Mouse (Mus musculus): Measurements from ENCODE around the gene Nploc4. TPM values are rescaled to one million over a fixed set of nuclear protein-coding genes. Genes with fewer than 3 reads are reported as not detected.
"Not testable (repeated sequence)": the region's sequence is repeated elsewhere in the genome, so short reads cannot be mapped to it uniquely, and the experiment has no call there.

The Nploc4 gene
- polyA plus RNA-seq, 1 experiment from 2014 or later = 26.6 TPM

- H3K27me3 ChIP-seq (replicated peaks) = no peaks in the 10 kb centered on the region
- peak; percentile 15; the same call in 1 of the 2 replicates for ATAC-seq
These were observed 88.7 kb downstream of the Nploc4 start for GRCm38 (mm10) chr11:120348684-120349370.

GRCm38 (mm10) chr11:120347791-120348683, 89.5 kb downstream of the Nploc4 start, which contains the start of gene Actg1:
TSS of gene Actg1 (minus strand) at chr11:120348542.
- peaks cover 29% of the 10 kb centered on the region for H3K4me1 ChIP-seq (replicated peaks)
- peak within 1 kb of the TSS; percentile 99 for H3K4me3 ChIP-seq (replicated peaks)
- 0 out of 2 replicates have a peak, but pooled peaks cover 5% of the 10 kb centered on the region for H3K36me3 ChIP-seq
- no peaks in the 10 kb centered on the region for H3K27me3 ChIP-seq (replicated peaks)
- ATAC-seq = peak; percentile 79
- WGBS = under 1% methylated on average over 102 of the region's 103 CpGs
- H3K9me3 ChIP-seq = no peaks in the 10 kb centered on the region
- H3K4me2 ChIP-seq (replicated peaks) = peak within 1 kb of the TSS; percentile 77
- peak within 1 kb of the TSS; percentile 100 for H3K27ac ChIP-seq
- H3K9ac ChIP-seq = peak within 1 kb of the TSS; percentile 100

More at GRCm38 (mm10) chr11:120348684-120349370, 88.7 kb downstream of the Nploc4 start:
- Histone ChIP-seq H3K9me3 (no peaks in the 10 kb centered on the region), H3K36me3 (0 out of 2 replicates have a peak, but pooled peaks cover 5% of the 10 kb centered on the region), H3K4me2 (replicated peaks) (peak overlapping the region; percentile 77), H3K4me3 (replicated peaks) (peak overlapping the region; percentile 99), H3K27ac (peak overlapping the region; percentile 100), H3K4me1 (replicated peaks) (peaks cover 37% of the 10 kb centered on the region), H3K9ac (peak overlapping the region; percentile 97)
- under 1% methylated on average over 52 of the region's 53 CpGs for WGBS

- H3K27me3 ChIP-seq (replicated peaks) = no peaks in the 10 kb centered on the region
These were observed 90.2 kb downstream of the Nploc4 start for GRCm38 (mm10) chr11:120347301-120347700.

GRCm38 (mm10) chr11:120346383-120347034, 91.0 kb downstream of the Nploc4 start:
- WGBS = 30% methylated on average over 11 of the region's 13 CpGs
- H3K4me3 ChIP-seq (replicated peaks) = peak overlapping the region; percentile 45
- H3K27ac ChIP-seq = 0 out of 2 replicates have a peak overlapping the region, but pooled peaks have one; percentile 22
- H3K9me3 ChIP-seq; ATAC-seq; H3K36me3 ChIP-seq; H3K27me3 ChIP-seq (replicated peaks): not testable (repeated sequence)
- H3K4me1 ChIP-seq (replicated peaks) = peaks cover 16% of the 10 kb centered on the region; the same call in 1 of the 2 replicates
- H3K4me2 ChIP-seq (replicated peaks) = peak overlapping the region; percentile 66
- peak overlapping the region; percentile 56 for H3K9ac ChIP-seq

More at GRCm38 (mm10) chr11:120347301-120347700, 90.2 kb downstream of the Nploc4 start:
- Histone ChIP-seq H3K9me3 (no peaks in the 10 kb centered on the region), H3K4me2 (replicated peaks) (peak overlapping the region; percentile 59), H3K4me3 (replicated peaks) (peak overlapping the region; percentile 99), H3K9ac (peak overlapping the region; percentile 100), H3K36me3 (0 out of 2 replicates have a peak, but pooled peaks cover 5% of the 10 kb centered on the region), H3K4me1 (replicated peaks) (peaks cover 23% of the 10 kb centered on the region), H3K27ac (peak overlapping the region; percentile 99)
- 3% methylated on average over 10 of the region's 10 CpGs for WGBS
- ATAC-seq = no peak

- peak overlapping the region; percentile 27 for H3K9ac ChIP-seq
- peak overlapping the region; percentile 17; the same call in 1 of the 2 replicates for H3K4me3 ChIP-seq (replicated peaks)
- peak overlapping the region; percentile 47 for H3K4me2 ChIP-seq (replicated peaks)
These were observed 92.3 kb downstream of the Nploc4 start for GRCm38 (mm10) chr11:120345067-120345681.

GRCm38 (mm10) chr11:120344310-120344920, 93.1 kb downstream of the Nploc4 start:
- Histone ChIP-seq H3K4me1 (replicated peaks) (0 out of 2 replicates have a peak, but pooled peaks cover 8% of the 10 kb centered on the region), H3K27ac (peak overlapping the region; percentile 68; the same call in 1 of the 2 replicates), H3K4me2 (replicated peaks) (no peak overlapping the region; the same call in 1 of the 2 replicates), H3K9me3 (no peaks in the 10 kb centered on the region), H3K27me3 (replicated peaks) (no peaks in the 10 kb centered on the region), H3K4me3 (replicated peaks) (no peak overlapping the region), H3K9ac (no peak overlapping the region), H3K36me3 (0 out of 2 replicates have a peak, but pooled peaks cover 5% of the 10 kb centered on the region)
- 46% methylated on average over 5 of the region's 5 CpGs for WGBS
- ATAC-seq = no peak

More at GRCm38 (mm10) chr11:120345067-120345681, 92.3 kb downstream of the Nploc4 start:
- H3K27me3 ChIP-seq (replicated peaks) = no peaks in the 10 kb centered on the region
- WGBS = 28% methylated on average over 1 of the region's 1 CpGs
- peak overlapping the region; percentile 14; the same call in 1 of the 2 replicates for H3K27ac ChIP-seq
- 0 out of 2 replicates have a peak, but pooled peaks cover 6% of the 10 kb centered on the region for H3K4me1 ChIP-seq (replicated peaks)
- H3K9me3 ChIP-seq = no peaks in the 10 kb centered on the region
- H3K36me3 ChIP-seq = 0 out of 2 replicates have a peak, but pooled peaks cover 5% of the 10 kb centered on the region
- ATAC-seq = no peak

- H3K4me1 ChIP-seq (replicated peaks) = 0 out of 2 replicates have a peak, but pooled peaks cover 8% of the 10 kb centered on the region
- H3K36me3 ChIP-seq = 0 out of 2 replicates have a peak, but pooled peaks cover 5% of the 10 kb centered on the region
- no peak overlapping the region for H3K4me2 ChIP-seq (replicated peaks)
- no peak overlapping the region for H3K9ac ChIP-seq
- no peaks in the 10 kb centered on the region for H3K27me3 ChIP-seq (replicated peaks)
- no peak overlapping the region for H3K4me3 ChIP-seq (replicated peaks)
- peak overlapping the region; percentile 68; the same call in 1 of the 2 replicates for H3K27ac ChIP-seq
- 63% methylated on average over 5 of the region's 5 CpGs for WGBS
- no peaks in the 10 kb centered on the region for H3K9me3 ChIP-seq
- ATAC-seq = no peak
These were observed 93.8 kb downstream of the Nploc4 start for GRCm38 (mm10) chr11:120343519-120344309.

GRCm38 (mm10) chr11:120342656-120343160, 94.8 kb downstream of the Nploc4 start:
- H3K9ac ChIP-seq = no peak overlapping the region
- ATAC-seq = no peak
- no peaks in the 10 kb centered on the region for H3K9me3 ChIP-seq
- 0 out of 2 replicates have a peak, but pooled peaks cover 5% of the 10 kb centered on the region for H3K36me3 ChIP-seq
- 90% methylated on average over 5 of the region's 5 CpGs for WGBS
- H3K27me3 ChIP-seq (replicated peaks) = no peaks in the 10 kb centered on the region
- H3K4me1 ChIP-seq (replicated peaks) = 0 out of 2 replicates have a peak, but pooled peaks cover 8% of the 10 kb centered on the region
- no peak overlapping the region for H3K4me3 ChIP-seq (replicated peaks)
- H3K4me2 ChIP-seq (replicated peaks) = no peak overlapping the region
- H3K27ac ChIP-seq = no peak overlapping the region

GRCm38 (mm10) chr11:120341661-120342060, 95.8 kb downstream of the Nploc4 start:
- Histone ChIP-seq H3K27me3 (replicated peaks) (no peaks in the 10 kb centered on the region), H3K4me2 (replicated peaks) (no peak overlapping the region), H3K27ac (no peak overlapping the region), H3K4me3 (replicated peaks) (no peak overlapping the region), H3K4me1 (replicated peaks) (0 out of 2 replicates have a peak, but pooled peaks cover 8% of the 10 kb centered on the region), H3K9ac (no peak overlapping the region), H3K9me3 (no peaks in the 10 kb centered on the region), H3K36me3 (0 out of 2 replicates have a peak, but pooled peaks cover 5% of the 10 kb centered on the region)
- no peak for ATAC-seq
- WGBS = 93% methylated on average over 4 of the region's 4 CpGs

- H3K4me1 ChIP-seq (replicated peaks) = 0 out of 2 replicates have a peak, but pooled peaks cover 4% of the 10 kb centered on the region
- no peak overlapping the region for H3K4me3 ChIP-seq (replicated peaks)
- peak overlapping the region; percentile 86 for H3K27ac ChIP-seq
- no peak overlapping the region for H3K9ac ChIP-seq
- H3K36me3 ChIP-seq = 0 out of 2 replicates have a peak, but pooled peaks cover under 1% of the 10 kb centered on the region
- H3K9me3 ChIP-seq = no peaks in the 10 kb centered on the region
- no peaks in the 10 kb centered on the region for H3K27me3 ChIP-seq (replicated peaks)
- peak; percentile 94 for ATAC-seq
- peak overlapping the region; percentile 37; the same call in 1 of the 2 replicates for H3K4me2 ChIP-seq (replicated peaks)
- WGBS = 61% methylated on average over 10 of the region's 10 CpGs
These were observed 97.5 kb downstream of the Nploc4 start for GRCm38 (mm10) chr11:120339978-120340513.
